Mouse (Mus musculus): ENCODE results near the gene Socs5. TPM values are rescaled to one million over a fixed set of nuclear protein-coding genes. Genes with fewer than 3 reads are reported as not detected.

Socs5 gene
- total RNA-seq, 1 experiment, result 7.4 TPM

DNA sequence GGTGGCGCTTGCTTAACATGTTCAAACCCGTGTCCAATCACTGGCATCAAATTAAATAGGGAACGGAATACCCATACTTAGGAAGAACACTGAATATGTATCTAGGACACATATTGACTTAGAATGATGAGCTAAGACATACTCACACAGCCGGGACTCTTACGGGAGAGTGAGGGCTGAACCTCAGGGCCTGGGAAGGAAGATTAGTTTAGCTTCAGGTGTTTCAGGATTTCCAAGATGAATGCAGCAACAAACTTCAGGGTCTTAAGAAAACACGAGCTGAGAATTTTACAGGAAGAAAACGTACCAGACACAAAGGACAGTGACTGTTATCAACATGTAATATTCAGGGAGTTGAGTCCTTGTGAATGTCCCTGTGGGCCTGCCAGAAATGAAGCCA lies 26.8 kb upstream of the Socs5 start:
- H3K4me1 ChIP-seq (ENCODE audit: control insufficient read depth in 2 of 2, insufficient read depth in 2 of 2, low read length in 2 of 2, poor library complexity in 1 of 2), result no peaks in the 10 kb centered on the region
- H3K4me3 ChIP-seq (ENCODE audit: insufficient read depth in 1 of 2, low read depth in 1 of 2, low read length in 2 of 2, poor library complexity in 1 of 2, severe bottlenecking in 1 of 2), result no peak overlapping the region
- no peak overlapping the region for H3K27ac ChIP-seq (ENCODE audit: insufficient read depth, low read depth, low read length, poor library complexity, severe bottlenecking)
- H3K9ac ChIP-seq (ENCODE audit: insufficient read depth, low read depth, low read length, poor library complexity, severe bottlenecking), result no peak overlapping the region
- TF ChIP-seq CHD2 (IDR thresholded peaks at IDR 0.05; ENCODE audit: low read depth, low read length), result no peak
- TF ChIP-seq MAFK (IDR thresholded peaks at IDR 0.05; ENCODE audit: insufficient read depth, low read depth, low read length), result no peak
- no peaks in the 10 kb centered on the region for H3K9me3 ChIP-seq (ENCODE audit: control insufficient read depth, insufficient read depth, low read depth, low read length)
- in situ Hi-C loops (cut with MboI; ENCODE audit: low sequenced_read_pairs in 2 of 2, unreplicated experiment in 2 of 2), result no loop called here
- no peaks in the 10 kb centered on the region for H3K36me3 ChIP-seq (ENCODE audit: control insufficient read depth, insufficient read depth, low read length, poor library complexity, severe bottlenecking)
- DNase-seq (ENCODE audit: low read depth, low spot score), result no peak

- Histone ChIP-seq H3K9ac (ENCODE audit: insufficient read depth, low read depth, low read length, poor library complexity, severe bottlenecking) (no peak overlapping the region), H3K9me3 (ENCODE audit: control insufficient read depth, insufficient read depth, low read depth, low read length) (no peaks in the 10 kb centered on the region), H3K36me3 (ENCODE audit: control insufficient read depth, insufficient read depth, low read length, poor library complexity, severe bottlenecking) (no peaks in the 10 kb centered on the region), H3K27ac (ENCODE audit: insufficient read depth, low read depth, low read length, poor library complexity, severe bottlenecking) (no peak overlapping the region), H3K4me1 (ENCODE audit: control insufficient read depth in 2 of 2, insufficient read depth in 2 of 2, low read length in 2 of 2, poor library complexity in 1 of 2) (no peaks in the 10 kb centered on the region), H3K4me3 (ENCODE audit: insufficient read depth in 1 of 2, low read depth in 1 of 2, low read length in 2 of 2, poor library complexity in 1 of 2, severe bottlenecking in 1 of 2) (no peak overlapping the region)
- DNase-seq (ENCODE audit: low read depth, low spot score), result no peak
- TF ChIP-seq CHD2 (IDR thresholded peaks at IDR 0.05; ENCODE audit: low read depth, low read length) (no peak), MAFK (IDR thresholded peaks at IDR 0.05; ENCODE audit: insufficient read depth, low read depth, low read length) (no peak), HCFC1 (IDR thresholded peaks at IDR 0.05; ENCODE audit: borderline replicate concordance, insufficient read depth, low read length) (no peak), ZNF384 (IDR thresholded peaks at IDR 0.05; ENCODE audit: low read depth, low read length) (no peak), ZC3H11A (IDR thresholded peaks at IDR 0.05; ENCODE audit: borderline replicate concordance, low read depth, low read length) (no peak)
- in situ Hi-C loops (cut with MboI; ENCODE audit: low sequenced_read_pairs in 2 of 2, unreplicated experiment in 2 of 2), result no loop called here
Observed at GRCm38 (mm10) chr17:87082547-87082946, 24.9 kb upstream of the Socs5 start.

- Histone ChIP-seq H3K9me3 (ENCODE audit: control insufficient read depth, insufficient read depth, low read depth, low read length) (no peaks in the 10 kb centered on the region), H3K27ac (ENCODE audit: insufficient read depth, low read depth, low read length, poor library complexity, severe bottlenecking) (no peak overlapping the region), H3K4me1 (ENCODE audit: control insufficient read depth in 2 of 2, insufficient read depth in 2 of 2, low read length in 2 of 2, poor library complexity in 1 of 2) (no peaks in the 10 kb centered on the region), H3K4me3 (ENCODE audit: insufficient read depth in 1 of 2, low read depth in 1 of 2, low read length in 2 of 2, poor library complexity in 1 of 2, severe bottlenecking in 1 of 2) (no peak overlapping the region), H3K36me3 (ENCODE audit: control insufficient read depth, insufficient read depth, low read length, poor library complexity, severe bottlenecking) (no peaks in the 10 kb centered on the region), H3K9ac (ENCODE audit: insufficient read depth, low read depth, low read length, poor library complexity, severe bottlenecking) (no peak overlapping the region)
- no peak for TF ChIP-seq MAFK (IDR thresholded peaks at IDR 0.05; ENCODE audit: insufficient read depth, low read depth, low read length)
- TF ChIP-seq ZC3H11A (IDR thresholded peaks at IDR 0.05; ENCODE audit: borderline replicate concordance, low read depth, low read length), result no peak
- TF ChIP-seq CHD2 (IDR thresholded peaks at IDR 0.05; ENCODE audit: low read depth, low read length), result no peak
- in situ Hi-C loops (cut with MboI; ENCODE audit: low sequenced_read_pairs in 2 of 2, unreplicated experiment in 2 of 2), result no loop called here
- no peak for DNase-seq (ENCODE audit: low read depth, low spot score)
Observed at GRCm38 (mm10) chr17:87083671-87084070, 23.8 kb upstream of the Socs5 start.

DNA sequence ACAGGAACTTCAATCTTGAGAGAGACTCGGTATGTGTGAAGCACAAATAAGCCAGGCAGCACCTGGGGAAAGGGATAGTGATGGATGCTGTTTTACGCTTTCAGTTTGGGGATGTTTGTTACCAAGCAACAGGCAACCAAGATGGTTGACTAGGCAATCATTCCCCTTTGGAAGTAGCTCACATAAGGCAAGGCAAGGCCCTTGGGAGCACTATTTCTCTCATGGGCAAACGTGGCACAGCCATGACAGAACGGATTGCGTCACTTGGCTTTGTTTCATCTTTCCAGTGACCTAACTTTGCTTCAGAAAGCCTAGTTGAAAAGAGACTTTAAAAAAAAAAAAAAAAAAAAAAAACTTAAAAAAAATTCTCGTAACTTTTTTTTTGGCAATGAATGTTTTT lies 21.8 kb upstream of the Socs5 start:
- H3K9ac ChIP-seq (ENCODE audit: insufficient read depth, low read depth, low read length, poor library complexity, severe bottlenecking), result no peak overlapping the region
- H3K27ac ChIP-seq (ENCODE audit: insufficient read depth, low read depth, low read length, poor library complexity, severe bottlenecking), result no peak overlapping the region
- no peaks in the 10 kb centered on the region for H3K36me3 ChIP-seq (ENCODE audit: control insufficient read depth, insufficient read depth, low read length, poor library complexity, severe bottlenecking)
- no peak for DNase-seq (ENCODE audit: low read depth, low spot score)
- in situ Hi-C loops (cut with MboI; ENCODE audit: low sequenced_read_pairs in 2 of 2, unreplicated experiment in 2 of 2), result no loop called here
- no peak overlapping the region for H3K4me3 ChIP-seq (ENCODE audit: insufficient read depth in 1 of 2, low read depth in 1 of 2, low read length in 2 of 2, poor library complexity in 1 of 2, severe bottlenecking in 1 of 2)
- TF ChIP-seq HCFC1 (IDR thresholded peaks at IDR 0.05; ENCODE audit: borderline replicate concordance, insufficient read depth, low read length), result no peak
- no peak for TF ChIP-seq ZC3H11A (IDR thresholded peaks at IDR 0.05; ENCODE audit: borderline replicate concordance, low read depth, low read length)
- no peak for TF ChIP-seq ZNF384 (IDR thresholded peaks at IDR 0.05; ENCODE audit: low read depth, low read length)
- no peak for TF ChIP-seq MAFK (IDR thresholded peaks at IDR 0.05; ENCODE audit: insufficient read depth, low read depth, low read length)
- no peak for TF ChIP-seq CHD2 (IDR thresholded peaks at IDR 0.05; ENCODE audit: low read depth, low read length)
- no peaks in the 10 kb centered on the region for H3K4me1 ChIP-seq (ENCODE audit: control insufficient read depth in 2 of 2, insufficient read depth in 2 of 2, low read length in 2 of 2, poor library complexity in 1 of 2)
- H3K9me3 ChIP-seq (ENCODE audit: control insufficient read depth, insufficient read depth, low read depth, low read length), result no peaks in the 10 kb centered on the region

- H3K36me3 ChIP-seq (ENCODE audit: control insufficient read depth, insufficient read depth, low read length, poor library complexity, severe bottlenecking), result no peaks in the 10 kb centered on the region
- H3K9ac ChIP-seq (ENCODE audit: insufficient read depth, low read depth, low read length, poor library complexity, severe bottlenecking), result no peak overlapping the region
- H3K4me1 ChIP-seq (ENCODE audit: control insufficient read depth in 2 of 2, insufficient read depth in 2 of 2, low read length in 2 of 2, poor library complexity in 1 of 2), result no peaks in the 10 kb centered on the region
- in situ Hi-C loops (cut with MboI; ENCODE audit: low sequenced_read_pairs in 2 of 2, unreplicated experiment in 2 of 2), result no loop called here
- no peak overlapping the region for H3K4me3 ChIP-seq (ENCODE audit: insufficient read depth in 1 of 2, low read depth in 1 of 2, low read length in 2 of 2, poor library complexity in 1 of 2, severe bottlenecking in 1 of 2)
- TF ChIP-seq ZC3H11A (IDR thresholded peaks at IDR 0.05; ENCODE audit: borderline replicate concordance, low read depth, low read length) (no peak), MAFK (IDR thresholded peaks at IDR 0.05; ENCODE audit: insufficient read depth, low read depth, low read length) (no peak), HCFC1 (IDR thresholded peaks at IDR 0.05; ENCODE audit: borderline replicate concordance, insufficient read depth, low read length) (no peak), ZNF384 (IDR thresholded peaks at IDR 0.05; ENCODE audit: low read depth, low read length) (no peak), CHD2 (IDR thresholded peaks at IDR 0.05; ENCODE audit: low read depth, low read length) (no peak)
- no peak overlapping the region for H3K27ac ChIP-seq (ENCODE audit: insufficient read depth, low read depth, low read length, poor library complexity, severe bottlenecking)
- no peaks in the 10 kb centered on the region for H3K9me3 ChIP-seq (ENCODE audit: control insufficient read depth, insufficient read depth, low read depth, low read length)
- no peak for DNase-seq (ENCODE audit: low read depth, low spot score)
Observed at GRCm38 (mm10) chr17:87089296-87089695, 18.2 kb upstream of the Socs5 start.
